Mouse (Mus musculus) limb, embryonic 14.5 days (tissue): Measurements from ENCODE around the gene Dtx4. TPM values are rescaled to one million over a fixed set of nuclear protein-coding genes. Genes with fewer than 3 reads are reported as not detected.
A peak's percentile ranks its signal among the peaks of the same experiment; 100 is the strongest.

Experiments used
- ATAC-seq: fragments of 200-750 bp; cut with Nextera tagmentation; 2 replicates; pipeline ENCODE4 v1.8.0; 2017; ENCODE audit warnings: low read depth, moderate number of reproducible peaks, moderate TSS enrichment; ENCODE audit not compliant: low FRiP score
- DNase-seq: peaks from one replicate; pipeline ENCODE4 v3.0.0-alpha.2; 2015; ENCODE audit warnings: low spot score
- H3K27ac ChIP-seq: fragments of 300-500 bp; sonication (generic); replicated peaks from 2 replicates; pipeline ENCODE4 v1.5.1; 2014; ENCODE audit warnings: low read depth, mild to moderate bottlenecking, low read length, moderate library complexity, mixed read lengths
- H3K27me3 ChIP-seq: fragments of 300-500 bp; sonication (generic); 2 replicates; pipeline ENCODE4 v1.6.1; 2014; ENCODE audit warnings: low read length, mixed read lengths; ENCODE audit not compliant: control insufficient read depth, insufficient read depth
- H3K36me3 ChIP-seq: fragments of 300-500 bp; sonication (generic); 2 replicates; pipeline ENCODE4 v1.6.1; 2014; ENCODE audit warnings: mild to moderate bottlenecking, low read length, moderate library complexity, mixed read lengths; ENCODE audit not compliant: control insufficient read depth, insufficient read depth
- H3K4me1 ChIP-seq: fragments of 300-500 bp; sonication (generic); 2 replicates; pipeline ENCODE4 v1.6.1; 2014; ENCODE audit warnings: antibody characterized with exemption, low read length, mixed read lengths; ENCODE audit not compliant: control insufficient read depth, insufficient read depth
- H3K4me2 ChIP-seq: fragments of 300-500 bp; sonication (generic); replicated peaks from 2 replicates; pipeline ENCODE4 v1.6.1; 2014; ENCODE audit warnings: low read depth, mild to moderate bottlenecking, low read length, moderate library complexity; ENCODE audit not compliant: severe bottlenecking
- H3K4me3 ChIP-seq: fragments of 300-500 bp; sonication (generic); replicated peaks from 2 replicates; pipeline ENCODE4 v1.5.1; 2014; ENCODE audit warnings: low read length
- H3K9ac ChIP-seq: fragments of 300-500 bp; sonication (generic); 2 replicates; pipeline ENCODE4 v1.6.1; 2014; ENCODE audit warnings: mild to moderate bottlenecking, low read depth, low read length, moderate library complexity; ENCODE audit not compliant: severe bottlenecking
- H3K9me3 ChIP-seq: fragments of 300-500 bp; sonication (generic); 2 replicates; pipeline ENCODE4 v1.6.1; 2016; ENCODE audit warnings: low read length; ENCODE audit not compliant: control insufficient read depth
- POLR2A ChIP-seq: fragments of 200-500 bp; IDR thresholded peaks from 2 replicates; pipeline ENCODE4 v1.8.0; 2012; ENCODE audit warnings: inconsistent platforms, mild to moderate bottlenecking, moderate library complexity, borderline replicate concordance; ENCODE audit not compliant: insufficient read depth, insufficient read length; ENCODE audit errors: extremely low read depth
- WGBS: fragments of 180-500 bp; shearing (Covaris S2); extraction: QIAGEN DNeasy Blood & Tissue Kit; methylation state at CpG from one replicate; pipeline ENCODE4 v1.1.7; 2014; 5-methylcytosine and 5-hydroxymethylcytosine counted together
- polyA plus RNA-seq, 2 experiments: library from polyadenylated mRNA; depleted of rRNA in 1 of 2; stranded (reverse) in 1 of 2; unstranded in 1 of 2; fragments of >200 nt; fragmentation: Nextera tagmentation in 1 of 2; extraction: Ambion mirVana in 1 of 2; gene quantifications; 2 replicates each; pipeline versions ENCODE4 v1.2.1 to v1.2.3; 2012 to 2014

Gene Dtx4
- polyA plus RNA-seq, 2 experiments: 10.3 to 10.4 TPM

- ATAC-seq: no peak
- 72% methylated on average over 4 of the region's 4 CpGs for WGBS
Observed at GRCm38 (mm10) chr19:12484210-12484609, 17.0 kb downstream of the Dtx4 start.

DNA sequence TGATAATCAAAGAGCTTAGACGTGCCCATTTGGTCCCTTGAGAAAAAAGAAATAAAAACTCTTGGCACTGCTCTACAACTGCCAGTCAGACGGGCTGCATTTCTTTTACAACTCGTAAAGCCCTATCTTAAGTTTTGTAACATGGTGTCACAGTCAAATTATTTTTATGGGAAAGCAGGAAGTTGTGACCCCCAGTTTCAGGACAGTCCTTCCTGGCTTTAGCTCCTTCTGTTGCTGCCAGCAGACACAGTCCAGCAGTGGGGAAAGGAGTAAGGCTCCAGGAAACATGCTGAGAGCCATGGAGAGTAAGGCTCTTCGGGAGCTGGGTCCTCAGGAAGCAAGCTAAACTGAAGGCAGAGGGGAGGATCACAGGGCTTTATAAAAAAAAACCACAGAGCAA is 17.5 kb downstream of the Dtx4 start:
- WGBS: 37% methylated on average over 4 of the region's 4 CpGs
- H3K4me2 ChIP-seq: no peak overlapping the region
- no peak overlapping the region for H3K9ac ChIP-seq
- no peak overlapping the region for H3K4me3 ChIP-seq
- H3K4me1 ChIP-seq: peaks cover under 1% of the 10 kb centered on the region; the same call in 1 of the 2 replicates
- no peaks in the 10 kb centered on the region for H3K9me3 ChIP-seq
- ATAC-seq: no peak
- no peak overlapping the region for H3K27ac ChIP-seq
- DNase-seq: no peak
- H3K27me3 ChIP-seq: no peaks in the 10 kb centered on the region
- TF ChIP-seq POLR2A: no peak
- H3K36me3 ChIP-seq: peaks cover 4% of the 10 kb centered on the region; the same call in 1 of the 2 replicates

More at GRCm38 (mm10) chr19:12484210-12484609, 17.0 kb downstream of the Dtx4 start:
- Histone ChIP-seq H3K9ac (no peak overlapping the region), H3K27ac (no peak overlapping the region), H3K27me3 (no peaks in the 10 kb centered on the region), H3K36me3 (peaks cover 4% of the 10 kb centered on the region; the same call in 1 of the 2 replicates), H3K4me1 (peaks cover 3% of the 10 kb centered on the region; the same call in 1 of the 2 replicates), H3K4me3 (no peak overlapping the region), H3K4me2 (no peak overlapping the region), H3K9me3 (no peaks in the 10 kb centered on the region)
- no peak for DNase-seq
- TF ChIP-seq POLR2A: no peak

GRCm38 (mm10) chr19:12478369-12478768 is 22.9 kb downstream of the Dtx4 start:
- no peak overlapping the region for H3K4me3 ChIP-seq
- H3K9me3 ChIP-seq: no peaks in the 10 kb centered on the region
- H3K27me3 ChIP-seq: no peaks in the 10 kb centered on the region
- ATAC-seq: no peak
- WGBS: 81% methylated on average over 6 of the region's 6 CpGs
- H3K36me3 ChIP-seq: no peaks in the 10 kb centered on the region
- no peak overlapping the region for H3K4me2 ChIP-seq
- no peak overlapping the region for H3K9ac ChIP-seq
- TF ChIP-seq POLR2A: no peak
- no peak overlapping the region for H3K27ac ChIP-seq
- no peak for DNase-seq
- peaks cover 16% of the 10 kb centered on the region for H3K4me1 ChIP-seq

DNA sequence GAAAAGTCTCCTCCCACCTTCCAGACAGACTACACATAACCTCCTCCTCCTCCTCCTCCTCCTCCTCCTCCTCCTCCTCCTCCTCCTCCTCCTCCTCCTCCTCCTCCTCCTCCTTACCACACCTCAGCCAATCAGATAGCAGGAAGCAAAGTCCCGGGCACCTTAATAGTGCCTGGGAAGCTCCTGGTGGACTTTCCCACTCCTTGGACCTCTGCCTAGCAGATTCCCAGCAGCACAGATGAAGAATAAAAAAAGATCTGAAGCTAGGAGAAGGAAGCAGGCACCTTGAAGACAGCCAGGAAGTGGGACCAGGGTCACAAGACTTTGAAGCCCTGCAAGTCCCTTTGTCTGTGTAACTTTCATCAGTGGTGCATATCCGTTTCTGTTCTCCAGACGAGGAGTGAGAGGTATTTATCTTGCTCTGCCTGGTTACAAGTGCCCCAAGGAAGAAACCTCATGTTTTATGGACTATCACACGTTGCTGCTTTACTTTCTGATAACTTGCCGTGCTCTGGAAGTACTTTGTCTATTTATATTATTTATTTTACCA is 24.5 kb downstream of the Dtx4 start:
- Histone ChIP-seq H3K27me3 (no peaks in the 10 kb centered on the region), H3K4me3 (no peak overlapping the region), H3K9ac (no peak overlapping the region), H3K4me1 (peaks cover 17% of the 10 kb centered on the region), H3K36me3 (no peaks in the 10 kb centered on the region), H3K4me2 (no peak overlapping the region), H3K27ac (no peak overlapping the region), H3K9me3 (no peaks in the 10 kb centered on the region)
- 34% methylated on average over 5 of the region's 5 CpGs for WGBS
- TF ChIP-seq POLR2A: no peak
- DNase-seq (no peak), ATAC-seq (no peak)

- Histone ChIP-seq H3K4me1 (peaks cover 17% of the 10 kb centered on the region), H3K4me2 (no peak overlapping the region), H3K4me3 (no peak overlapping the region), H3K9ac (no peak overlapping the region), H3K27me3 (no peaks in the 10 kb centered on the region), H3K27ac (peak overlapping the region; percentile 16; the same call in 1 of the 2 replicates), H3K9me3 (no peaks in the 10 kb centered on the region), H3K36me3 (no peaks in the 10 kb centered on the region)
- ATAC-seq: peak; percentile 83
- peak; percentile 92 for DNase-seq
- WGBS: 51% methylated on average over 15 of the region's 15 CpGs
- no peak for TF ChIP-seq POLR2A
Observed at GRCm38 (mm10) chr19:12475380-12476250, 25.6 kb downstream of the Dtx4 start.
